Mouse (Mus musculus): ENCODE results near the gene Snrpb2.

The Snrpb2 gene

GRCm38 (mm10) chr2:143094761-143095160, 31.9 kb downstream of the Snrpb2 start:
- DNase-seq: no peak

GRCm38 (mm10) chr2:143097170-143097569, 34.3 kb downstream of the Snrpb2 start:
- DNase-seq: no peak

- DNase-seq: peak; percentile 46 to 67
These were observed 51.0 kb downstream of the Snrpb2 start for GRCm38 (mm10) chr2:143113859-143114258.

- DNase-seq: peak; percentile 69 to 70
These were observed 51.9 kb downstream of the Snrpb2 start for GRCm38 (mm10) chr2:143114716-143115115.

- DNase-seq: peak; percentile 51 to 68
These were observed 54.6 kb downstream of the Snrpb2 start for GRCm38 (mm10) chr2:143117453-143117852.

GRCm38 (mm10) chr2:143118221-143118620, 55.4 kb downstream of the Snrpb2 start:
- DNase-seq: no peak

Data from cerebellum, postnatal 14 days (tissue).